Mouse (Mus musculus) 416B (cell line): ENCODE measurements around the gene Gm20388.

Source experiments
- DNase-seq: peaks from one replicate; pipeline ENCODE4 v3.0.0; 2011; ENCODE audit warnings: low read depth

Gene Gm20388

DNA sequence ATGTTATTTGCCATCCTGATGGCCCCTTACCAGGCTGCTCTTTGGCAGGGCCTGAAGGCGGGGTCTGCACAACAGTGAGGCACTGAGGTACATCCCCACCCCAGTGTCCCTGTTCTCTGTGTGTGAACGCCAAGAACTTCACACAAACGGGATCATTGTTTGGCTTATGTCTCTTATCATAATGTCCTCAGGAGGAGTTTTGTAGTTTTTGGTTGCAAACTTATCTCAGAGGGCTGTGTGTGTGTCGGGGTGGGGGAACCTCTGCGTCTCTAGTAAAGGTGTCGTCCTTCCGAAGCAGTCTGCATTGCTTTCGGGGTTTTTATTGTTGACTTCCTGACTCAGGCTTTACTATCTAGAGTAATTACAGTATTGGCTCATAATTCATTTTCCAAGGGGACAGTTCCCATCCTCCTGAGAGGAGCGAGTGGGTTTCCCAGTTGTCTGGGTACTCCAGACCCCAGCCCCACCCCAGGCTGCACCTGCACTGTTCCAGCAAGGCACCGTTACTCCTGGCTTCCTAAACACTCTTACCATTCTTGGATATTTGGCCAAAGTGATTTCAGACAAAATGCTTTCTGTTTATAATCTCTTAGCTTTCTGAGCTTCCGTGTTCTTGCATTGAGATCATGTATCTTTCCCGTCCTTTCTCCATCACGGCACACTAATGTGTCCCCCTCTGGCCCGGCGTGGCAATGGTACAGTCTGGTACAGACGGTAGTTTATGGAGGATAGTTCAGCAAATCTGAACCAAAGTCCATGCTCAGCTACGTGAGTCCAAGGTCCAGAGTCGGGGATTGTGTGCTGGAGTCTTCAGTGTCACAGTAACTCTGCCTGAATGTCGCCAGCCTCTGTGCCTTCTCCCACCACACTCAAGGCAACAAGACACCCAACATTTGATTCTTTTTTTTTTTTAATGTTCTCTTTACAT lies 3909.3 kb downstream of the Gm20388 start:
- DNase-seq, result no peak

DNA sequence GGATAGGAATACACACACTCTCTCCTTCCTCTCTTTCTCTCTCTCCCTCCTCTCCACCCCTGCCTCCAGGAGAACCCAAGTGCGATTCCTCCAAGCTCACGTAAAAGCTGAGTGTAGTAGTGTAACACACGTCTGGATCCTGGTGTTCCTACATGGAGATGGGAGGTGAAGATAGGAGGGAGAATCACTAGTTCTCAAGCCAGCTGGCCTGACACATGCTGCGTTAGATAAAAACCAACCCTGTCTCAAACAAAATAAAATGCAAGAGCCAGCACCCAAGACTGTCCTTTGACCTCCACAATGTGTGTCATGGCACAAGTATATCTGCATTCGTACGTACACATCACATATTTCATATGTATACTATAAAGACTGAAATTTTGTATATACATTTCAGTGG lies 3910.1 kb downstream of the Gm20388 start:
- no peak for DNase-seq

DNA sequence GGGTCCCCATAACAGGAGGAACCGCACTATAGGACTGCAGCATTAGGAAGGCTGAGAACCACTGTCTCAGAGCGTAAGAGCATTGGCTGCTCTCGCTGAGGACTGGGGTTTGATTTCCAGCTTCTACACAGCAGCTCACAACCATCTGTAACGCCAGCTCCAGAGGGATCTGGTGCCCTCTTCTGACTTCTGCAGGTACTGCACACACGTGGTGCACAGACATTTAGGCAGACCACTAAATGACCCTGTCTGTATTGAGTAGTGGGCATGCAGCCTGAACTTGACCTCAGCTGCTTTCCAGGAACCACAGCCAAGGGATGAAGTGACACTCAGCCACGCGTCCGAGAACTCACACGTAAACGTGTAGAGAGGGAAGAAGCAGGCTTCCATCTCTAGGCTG lies 3912.5 kb downstream of the Gm20388 start:
- no peak for DNase-seq

DNA sequence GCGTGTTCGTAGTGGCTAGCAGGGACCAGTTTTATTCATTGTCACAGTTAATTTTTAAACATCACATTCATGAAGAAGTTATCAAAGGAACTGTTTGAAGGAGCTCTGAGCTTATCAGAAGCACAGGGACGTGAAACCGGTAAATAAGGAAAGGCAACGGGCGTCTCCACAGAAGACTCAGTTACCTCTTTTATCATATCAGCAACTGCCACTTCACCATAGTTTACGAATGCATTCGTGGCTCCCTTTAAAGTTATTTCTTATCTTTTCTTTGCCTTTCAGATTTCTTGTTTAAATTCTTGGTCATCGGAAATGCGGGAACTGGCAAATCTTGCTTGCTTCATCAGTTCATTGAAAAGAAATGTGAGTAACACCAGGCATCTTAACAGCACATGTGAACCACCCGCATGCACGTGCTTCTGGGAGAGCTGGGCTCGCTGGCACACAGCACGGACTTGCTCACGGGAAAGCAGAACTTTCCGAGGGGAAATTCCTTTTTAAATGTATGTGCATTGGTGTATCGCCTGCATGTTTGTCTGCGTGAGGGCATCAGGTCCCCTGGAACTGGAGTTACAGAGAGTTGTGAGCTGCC lies 3913.0 kb downstream of the Gm20388 start:
- DNase-seq, result no peak

DNA sequence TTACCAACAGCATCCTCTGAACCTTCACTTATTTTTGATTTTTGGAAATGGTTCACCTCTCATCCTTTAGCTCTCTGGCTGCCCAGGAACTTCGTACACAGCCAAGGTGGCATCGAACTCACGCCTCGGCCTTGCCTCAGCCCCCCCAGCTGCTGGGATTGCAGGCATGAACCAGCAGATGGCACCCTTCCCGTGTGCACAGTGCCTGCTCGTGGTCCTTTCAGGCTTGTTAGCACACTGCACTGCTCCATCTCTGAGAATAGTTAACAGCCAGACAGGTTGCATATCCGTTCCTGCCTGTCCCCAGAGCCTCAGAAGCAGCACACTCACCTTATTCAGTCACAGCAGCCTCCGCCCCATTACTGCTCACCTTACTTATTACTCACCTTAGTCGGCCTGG lies 3915.4 kb downstream of the Gm20388 start:
- DNase-seq, result peak; percentile 30

DNA sequence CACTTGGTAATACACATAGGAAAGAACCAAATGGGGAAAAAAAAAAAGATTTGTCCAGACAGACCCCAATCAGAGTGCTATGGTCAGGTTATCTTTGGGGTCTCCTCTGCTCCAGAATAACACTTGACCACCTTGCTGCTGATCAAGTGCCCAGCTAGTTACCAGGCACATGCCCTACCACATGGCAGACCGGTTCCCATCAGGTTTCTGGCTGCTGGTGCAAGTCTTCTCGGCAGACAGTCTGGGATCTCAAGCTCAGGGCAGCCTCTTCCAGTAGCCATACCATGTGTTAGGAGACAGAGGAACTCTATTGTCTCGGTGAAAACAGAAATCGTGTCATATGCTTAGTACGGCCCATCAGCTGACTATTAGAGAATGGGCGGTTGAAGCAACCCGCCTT lies 3916.1 kb downstream of the Gm20388 start:
- no peak for DNase-seq

DNA sequence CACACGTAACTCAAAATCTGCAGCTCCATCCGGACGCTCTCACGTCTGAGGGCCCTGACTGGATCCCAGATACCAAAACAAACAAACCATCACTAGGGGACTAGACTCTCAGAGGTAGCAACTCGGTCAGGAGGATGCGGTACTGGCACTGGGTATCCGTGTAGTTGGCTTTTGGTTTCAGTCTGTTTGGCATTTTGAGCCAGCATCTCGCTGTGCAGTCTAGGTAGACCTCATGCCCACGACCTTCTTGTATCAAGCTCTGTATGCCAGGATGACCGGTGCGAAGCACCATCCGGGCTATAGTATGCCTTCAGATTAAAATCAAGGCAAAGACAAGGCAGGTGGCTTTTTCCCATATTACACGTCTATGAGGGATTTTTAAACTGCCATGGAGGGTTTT lies 3916.9 kb downstream of the Gm20388 start:
- no peak for DNase-seq

DNA sequence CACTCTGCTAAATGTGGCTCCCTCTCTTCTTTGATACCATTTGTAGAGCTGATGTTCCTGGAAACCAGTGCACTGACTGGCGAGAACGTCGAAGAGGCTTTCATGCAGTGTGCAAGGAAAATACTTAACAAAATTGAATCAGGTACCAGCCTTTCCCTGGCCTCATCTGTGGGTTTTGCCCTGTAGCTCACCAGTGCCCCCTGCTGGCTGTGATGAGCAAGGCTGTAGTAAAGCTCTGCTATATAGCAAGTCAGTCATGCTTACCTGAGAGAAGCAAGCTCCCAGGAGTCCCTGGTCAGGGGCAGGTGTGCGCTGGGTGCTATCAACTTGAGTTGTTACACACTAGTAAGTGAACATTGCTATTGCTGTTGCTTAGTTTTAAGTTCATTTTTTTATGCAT lies 3922.1 kb downstream of the Gm20388 start:
- DNase-seq, result peak; percentile 65

DNA sequence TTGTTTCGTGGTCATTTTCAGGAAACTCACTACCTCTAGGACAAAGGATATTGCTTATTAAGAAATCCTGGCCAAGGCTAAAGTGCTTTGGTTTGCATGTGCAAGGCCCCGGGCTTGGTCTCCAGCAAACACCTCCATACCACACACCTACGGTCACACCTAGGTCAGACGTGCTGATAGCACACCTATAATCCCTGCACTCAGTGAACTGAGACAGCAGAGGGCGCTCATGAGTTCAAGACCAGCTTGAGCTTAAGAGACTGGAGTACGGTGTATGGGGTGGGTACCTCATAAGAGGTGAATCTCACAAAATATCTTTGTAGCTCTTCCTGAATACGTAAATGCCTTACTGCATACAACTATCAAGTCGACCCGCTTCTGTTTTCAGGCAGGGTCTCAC lies 3924.8 kb downstream of the Gm20388 start:
- DNase-seq, result peak; percentile 71

DNA sequence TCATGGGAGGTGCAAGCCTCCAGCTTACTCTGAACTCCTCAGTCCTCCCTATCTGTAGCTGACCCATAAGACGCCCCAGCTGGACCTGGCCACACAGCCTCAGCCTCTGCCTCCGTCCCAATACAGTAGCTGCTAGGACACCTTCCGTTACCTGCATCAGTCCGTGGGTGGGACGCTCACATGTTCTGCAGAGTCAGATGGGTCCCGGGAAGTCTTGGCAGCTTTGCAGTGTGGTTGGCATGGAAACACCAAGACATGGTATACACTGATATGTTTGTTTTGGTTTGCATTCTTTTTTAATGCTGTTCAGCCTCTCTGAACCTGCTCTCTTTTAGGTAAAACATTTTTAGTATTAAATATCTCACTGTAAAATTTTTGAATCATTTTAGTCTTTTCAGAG lies 3925.7 kb downstream of the Gm20388 start:
- DNase-seq, result no peak

DNA sequence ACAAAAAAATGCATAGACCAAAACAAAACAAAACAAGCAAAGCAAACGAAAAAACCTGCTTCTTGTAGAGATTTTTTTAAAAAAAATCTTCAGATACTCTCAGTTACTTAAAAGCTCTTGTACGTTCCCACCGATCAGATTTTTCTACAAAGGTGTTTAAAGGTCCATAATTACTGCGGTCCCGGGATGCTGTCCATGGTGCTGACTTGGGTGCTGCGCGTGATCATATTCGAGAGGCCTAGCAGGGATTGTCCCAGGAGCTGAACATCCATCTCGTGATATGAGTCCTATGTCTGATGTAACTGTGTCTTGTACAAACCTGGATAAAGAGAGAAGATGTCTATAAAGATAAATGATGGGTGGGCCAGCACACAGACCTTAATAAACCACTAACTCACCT lies 3927.9 kb downstream of the Gm20388 start:
- peak; percentile 21 for DNase-seq

DNA sequence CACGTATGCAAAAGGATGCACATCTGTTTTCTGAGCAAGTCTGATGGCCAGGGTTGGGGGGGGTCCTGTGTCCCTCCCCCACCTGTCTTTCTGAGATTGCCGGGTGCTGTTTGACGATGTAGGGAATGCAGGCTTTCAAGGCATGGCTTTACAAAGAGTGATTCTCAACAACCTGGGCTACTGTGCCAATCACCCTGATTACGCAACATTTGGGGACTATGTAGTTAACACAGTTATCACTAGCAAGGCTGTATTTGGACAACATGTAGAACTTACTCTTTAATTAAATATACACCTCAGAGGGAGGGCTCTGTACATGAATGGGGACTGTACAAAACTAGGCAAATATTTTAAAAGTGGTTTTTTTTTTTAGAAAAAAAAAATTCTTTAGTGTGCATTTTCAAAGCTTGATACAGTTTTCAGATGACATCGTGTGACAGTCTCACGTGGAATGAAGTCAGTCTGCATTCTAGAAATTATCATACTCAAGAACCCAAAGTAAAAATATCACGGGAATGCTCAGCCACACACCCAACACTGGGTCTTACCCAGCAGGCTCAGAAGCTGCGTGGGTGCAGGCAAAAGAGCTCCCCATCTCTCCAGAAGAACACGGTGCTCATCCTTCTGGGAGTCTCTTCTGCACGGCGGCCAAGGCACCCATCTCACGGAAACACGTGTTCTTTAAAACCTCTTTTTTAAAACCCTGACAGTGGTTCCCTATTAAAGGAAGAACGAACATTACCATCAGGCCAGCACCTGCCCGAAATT lies 3930.1 kb downstream of the Gm20388 start:
- no peak for DNase-seq

DNA sequence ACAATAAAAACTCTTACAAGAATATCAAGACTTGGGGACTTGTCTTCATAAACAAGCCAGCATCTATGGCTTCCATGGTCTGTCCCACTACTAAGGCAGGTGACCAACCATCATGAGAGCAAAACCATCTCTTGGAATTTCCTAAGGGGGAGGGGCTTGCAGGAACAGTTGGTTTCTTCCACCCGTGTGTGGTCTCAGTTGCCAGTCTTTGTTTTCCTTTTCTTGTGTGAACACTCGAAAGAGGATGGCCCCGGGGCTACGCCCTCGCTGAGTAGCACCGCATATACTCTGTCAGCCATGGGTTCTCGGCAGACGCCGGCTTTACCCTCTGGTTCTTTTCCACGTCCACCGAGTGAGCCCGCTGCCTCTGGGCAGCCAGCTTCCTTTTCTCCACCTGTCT lies 3931.4 kb downstream of the Gm20388 start:
- no peak for DNase-seq

DNA sequence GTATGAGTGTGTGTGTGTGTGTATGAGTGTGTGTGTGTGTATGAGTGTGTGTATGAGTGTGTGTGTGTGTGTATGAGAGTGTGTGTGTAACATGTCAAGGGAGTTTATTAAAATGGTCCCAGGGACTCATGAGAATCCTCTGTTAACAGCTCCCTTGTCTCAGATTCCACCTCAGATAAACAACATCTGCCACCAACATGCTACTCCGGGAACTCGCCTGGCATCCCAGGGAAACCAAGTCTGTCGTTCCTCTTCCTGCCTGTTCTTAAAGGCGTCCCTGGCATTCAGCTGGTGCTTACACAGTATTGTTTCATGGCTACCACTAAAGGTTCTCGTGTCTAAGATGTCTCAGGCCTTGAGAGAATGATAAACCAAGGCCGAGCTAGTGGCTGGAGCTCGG lies 3933.7 kb downstream of the Gm20388 start:
- DNase-seq, result no peak

DNA sequence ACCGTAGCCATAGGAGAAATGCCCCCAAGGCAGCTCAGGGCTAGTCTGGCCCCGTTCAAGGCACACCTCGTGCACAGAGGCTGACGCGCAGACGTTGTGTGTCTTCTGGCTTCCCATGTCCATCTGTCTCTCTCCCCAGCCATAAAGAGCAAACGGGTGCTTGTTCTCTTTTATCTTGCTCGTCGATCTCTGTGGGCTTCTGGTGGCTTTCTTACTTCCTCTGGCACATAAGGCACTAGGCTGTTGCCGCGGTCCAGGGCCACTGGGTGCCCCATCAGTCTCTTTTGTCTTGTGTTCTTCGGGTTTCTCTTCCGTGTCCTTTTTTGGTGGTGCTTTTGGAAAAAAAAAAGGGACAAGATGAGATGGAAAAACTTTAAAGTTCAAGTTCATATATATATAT lies 3934.5 kb downstream of the Gm20388 start:
- peak; percentile 94 for DNase-seq

DNA sequence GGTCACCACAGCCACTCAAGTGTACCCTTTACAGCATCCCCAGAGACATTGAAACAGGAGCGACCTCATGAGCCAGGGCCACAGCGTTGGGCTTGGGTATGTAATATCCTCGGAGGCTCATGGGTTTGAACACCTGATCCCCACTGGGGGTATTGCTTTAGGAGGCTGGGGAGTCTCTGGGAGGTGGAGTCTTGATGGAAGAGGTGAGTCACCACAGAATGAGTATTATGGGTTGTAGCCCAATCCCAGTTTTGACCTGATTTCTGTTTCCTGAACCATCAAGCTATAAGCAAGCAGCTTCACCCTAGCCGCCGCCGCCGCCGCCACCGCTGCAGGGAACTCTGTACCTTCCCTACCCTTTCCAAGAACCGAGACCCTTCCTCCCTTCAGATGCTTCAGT lies 3935.3 kb downstream of the Gm20388 start:
- peak; percentile 52 for DNase-seq

DNA sequence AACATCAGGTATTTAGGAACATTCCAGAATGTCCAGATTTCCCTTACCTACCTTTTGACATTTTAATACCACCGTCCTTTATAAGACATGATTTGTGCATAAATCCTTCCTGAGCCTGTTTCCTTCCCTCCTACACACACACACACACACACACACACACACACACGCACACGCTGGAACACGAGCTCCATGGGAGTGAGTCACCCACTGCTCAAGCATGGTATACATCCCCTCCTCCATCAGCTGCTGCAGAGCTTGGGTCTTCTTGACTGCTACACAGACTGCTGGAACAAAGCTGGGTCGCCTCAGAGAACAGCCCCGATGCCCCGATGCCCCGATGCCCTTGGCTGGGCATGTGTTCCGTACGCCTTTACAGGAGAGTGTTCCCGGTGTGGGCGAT lies 3935.9 kb downstream of the Gm20388 start:
- peak; percentile 54 for DNase-seq

DNA sequence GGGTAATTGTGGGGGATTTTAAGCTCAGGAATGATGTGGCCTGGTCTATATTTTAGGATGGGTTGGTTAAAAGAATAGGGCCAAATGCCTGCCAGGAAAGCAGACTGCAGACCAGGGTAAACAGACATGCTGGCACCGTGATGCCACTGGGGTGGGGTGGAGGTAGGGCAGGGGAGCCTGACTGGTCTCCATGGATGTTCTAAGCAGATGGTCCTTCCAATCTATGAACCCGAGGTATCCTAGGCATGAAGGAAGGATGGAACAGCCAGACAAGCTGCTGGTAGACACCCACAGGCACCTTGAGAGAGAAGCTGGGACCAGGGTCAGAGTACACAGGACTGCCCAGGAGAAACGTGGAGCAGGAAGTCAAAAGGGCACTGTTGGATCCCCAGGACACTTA lies 3936.9 kb downstream of the Gm20388 start:
- DNase-seq, result no peak

DNA sequence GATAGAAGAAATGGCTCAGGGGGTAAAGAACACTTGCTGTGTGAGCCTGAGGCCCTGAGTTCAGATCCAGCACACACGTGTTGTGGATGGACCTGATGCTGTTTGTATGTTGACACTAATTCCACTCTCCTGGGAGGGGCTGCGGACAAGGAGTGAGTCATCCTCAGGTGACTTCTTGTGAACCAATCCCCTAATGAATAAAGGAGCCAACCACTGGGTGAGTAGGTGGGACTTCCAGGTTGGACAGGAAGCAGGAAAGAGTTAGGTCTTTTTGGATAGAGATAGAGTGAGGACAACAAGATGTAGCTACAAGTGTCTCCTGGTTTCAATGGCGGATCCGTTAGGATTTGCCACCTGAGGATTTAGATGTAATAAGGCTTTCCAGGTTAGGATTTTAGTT lies 3938.7 kb downstream of the Gm20388 start:
- peak; percentile 27 for DNase-seq

DNA sequence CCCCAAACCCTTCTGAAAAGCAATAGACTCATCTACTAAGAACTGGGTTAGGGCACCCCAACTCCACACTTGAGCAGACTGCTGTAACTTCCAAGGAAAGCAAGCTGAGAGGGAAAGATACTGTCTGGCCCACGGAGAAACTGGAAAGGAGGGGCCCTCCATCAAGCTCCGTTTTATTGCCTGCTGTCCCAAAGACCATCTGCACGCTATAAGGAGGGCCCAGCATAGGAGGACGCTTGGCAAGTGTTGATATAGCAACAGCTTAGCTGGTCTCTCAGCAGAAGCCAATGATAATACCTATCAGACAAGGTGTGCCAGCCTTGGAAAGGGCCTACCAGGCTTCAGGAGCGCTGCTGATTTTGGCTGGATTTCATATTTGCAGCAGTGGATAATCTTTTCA lies 3940.9 kb downstream of the Gm20388 start:
- no peak for DNase-seq

DNA sequence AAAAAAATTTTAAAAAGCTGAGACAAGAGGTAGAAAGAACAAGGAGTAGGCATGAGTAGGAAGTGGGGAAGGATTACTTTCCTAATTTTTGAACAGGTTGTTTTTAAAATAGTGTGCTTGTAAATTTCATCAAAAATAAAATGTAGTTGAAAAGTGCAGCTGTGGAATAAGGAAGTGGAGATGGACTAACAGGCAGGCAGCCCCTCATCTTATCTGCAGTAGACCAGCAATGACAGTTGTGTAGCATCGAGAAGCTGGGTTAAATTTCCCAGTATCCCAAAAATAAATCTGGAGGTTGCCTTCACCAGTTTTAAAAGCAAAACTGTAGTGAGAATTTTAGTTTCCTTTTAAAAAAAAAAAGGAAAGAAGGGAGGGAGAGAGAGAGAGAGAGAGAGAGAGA lies 3943.6 kb downstream of the Gm20388 start:
- no peak for DNase-seq

DNA sequence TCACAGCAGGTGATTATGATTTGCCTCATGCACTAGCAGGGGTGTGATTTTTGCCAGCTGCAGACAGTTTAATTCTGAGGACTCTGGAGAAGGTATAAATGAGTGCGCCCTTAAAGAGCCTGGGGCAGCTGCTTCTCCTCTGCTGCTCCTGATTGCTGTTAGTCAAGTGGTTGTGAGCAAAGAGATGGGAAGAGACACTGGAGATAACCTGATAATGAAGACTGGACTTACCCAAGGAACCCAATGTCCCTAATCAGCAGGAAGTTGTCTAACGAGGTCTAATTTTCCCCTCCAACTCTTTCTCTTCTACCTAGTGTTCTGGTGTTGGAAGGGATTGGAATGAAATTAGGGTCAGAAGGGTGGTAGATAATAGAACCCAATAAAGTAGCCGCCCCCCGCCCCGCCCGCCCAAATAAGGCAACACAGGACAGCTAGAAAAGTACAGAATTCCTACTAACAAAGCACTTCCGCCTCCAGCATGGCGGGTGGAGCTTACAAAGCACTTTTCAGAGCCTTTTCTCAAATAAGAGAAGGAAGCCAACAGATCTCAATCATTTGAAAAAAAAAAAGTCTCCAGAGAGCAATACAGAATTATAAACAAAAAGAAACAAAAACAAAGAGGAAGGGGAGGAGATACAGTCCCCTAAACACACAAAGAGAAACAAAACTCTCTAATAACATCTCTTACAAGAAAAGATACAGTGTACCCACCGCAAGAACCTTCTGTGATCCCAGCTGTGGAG lies 3944.3 kb downstream of the Gm20388 start:
- no peak for DNase-seq
